Mouse (Mus musculus) left cerebral cortex, adult 18-20 months (tissue): ENCODE results near the gene Rims4. TPM values are rescaled to one million over a fixed set of nuclear protein-coding genes. Genes with fewer than 3 reads are reported as not detected.

Experiments
- DNase-seq, 2 experiments: peaks; one replicate each; pipeline ENCODE4 v3.0.0; 2021 to 2022; ENCODE audit warnings: low spot score in 2 of 2, mixed read lengths in 1 of 2
- total RNA-seq, 2 experiments: library from RNA; stranded (reverse); gene quantifications; 2 replicates each; pipeline ENCODE4 v1.2.3; 2021

Rims4 gene
- total RNA-seq, 2 experiments from 2014 or later: 85.6 TPM

DNA sequence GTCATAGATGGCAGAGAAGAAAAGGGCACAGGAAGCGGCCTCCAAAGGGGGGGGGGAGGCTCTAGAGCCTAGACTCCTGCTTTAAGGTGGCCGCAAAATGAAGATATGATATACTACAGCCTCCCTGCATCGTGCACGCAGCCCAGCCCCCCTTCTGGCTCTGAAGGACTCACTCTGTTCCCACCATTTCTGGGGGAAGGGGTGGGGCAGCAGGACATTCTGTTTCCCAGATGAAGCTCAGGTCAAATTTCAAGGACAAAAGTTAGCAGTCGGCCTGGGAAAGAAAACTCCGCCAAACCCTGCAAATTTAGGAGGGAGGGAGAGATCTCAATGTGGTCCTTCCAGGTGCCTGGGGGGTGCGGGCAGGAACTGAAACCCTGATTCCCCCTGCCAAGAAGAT lies 4.8 kb downstream of the Rims4 start:
- no peak for DNase-seq

DNA sequence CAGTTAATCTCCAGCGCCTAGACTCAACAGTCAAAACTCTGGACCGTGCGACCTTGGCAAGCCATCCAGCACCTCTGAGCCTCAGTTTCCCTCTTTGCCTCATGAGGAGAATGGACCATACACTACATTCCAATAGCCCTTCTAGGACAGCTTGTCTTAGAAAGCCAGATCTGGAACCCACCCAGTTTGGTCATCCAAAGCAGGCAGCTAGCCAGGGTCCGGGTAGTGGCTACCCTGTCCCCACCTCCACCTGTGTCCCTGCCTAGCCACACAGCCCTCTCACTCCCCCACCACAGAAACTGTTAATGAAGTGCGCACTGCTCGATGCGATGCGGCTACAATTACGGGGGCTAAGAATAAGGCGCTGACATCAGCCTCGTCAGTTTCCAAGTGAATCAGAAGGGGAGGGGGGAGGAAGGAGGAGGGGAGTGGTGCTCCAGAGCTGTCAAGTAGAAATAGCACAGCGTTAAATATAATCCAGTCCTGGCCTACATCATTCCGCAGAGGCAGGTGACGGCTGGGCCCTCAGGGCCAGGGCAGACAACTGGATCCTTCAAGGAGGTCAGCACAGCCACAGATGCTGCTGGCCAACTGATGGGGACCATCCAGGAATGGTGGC lies 6.5 kb downstream of the Rims4 start:
- peak; percentile 43 to 61 for DNase-seq

DNA sequence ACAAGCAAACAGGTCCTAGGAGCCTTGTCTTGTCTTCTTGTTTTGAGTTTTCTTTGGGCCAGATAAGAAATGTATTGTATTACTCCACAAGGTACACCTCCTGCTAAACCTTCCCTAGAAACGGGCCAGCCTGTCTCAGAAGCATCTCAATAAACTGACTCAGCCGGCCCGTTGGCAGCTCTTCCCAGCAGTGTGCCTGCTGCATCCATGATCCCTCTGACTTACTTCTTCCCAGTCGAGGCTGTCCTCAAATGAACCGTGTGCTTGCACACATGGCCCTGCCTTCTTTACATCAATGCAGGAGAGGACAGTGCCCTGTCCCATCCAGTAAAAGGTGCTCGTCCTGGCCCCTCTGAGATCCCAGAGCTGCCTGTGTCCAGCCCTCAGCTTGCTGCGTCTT lies 8.9 kb downstream of the Rims4 start:
- DNase-seq: no peak

DNA sequence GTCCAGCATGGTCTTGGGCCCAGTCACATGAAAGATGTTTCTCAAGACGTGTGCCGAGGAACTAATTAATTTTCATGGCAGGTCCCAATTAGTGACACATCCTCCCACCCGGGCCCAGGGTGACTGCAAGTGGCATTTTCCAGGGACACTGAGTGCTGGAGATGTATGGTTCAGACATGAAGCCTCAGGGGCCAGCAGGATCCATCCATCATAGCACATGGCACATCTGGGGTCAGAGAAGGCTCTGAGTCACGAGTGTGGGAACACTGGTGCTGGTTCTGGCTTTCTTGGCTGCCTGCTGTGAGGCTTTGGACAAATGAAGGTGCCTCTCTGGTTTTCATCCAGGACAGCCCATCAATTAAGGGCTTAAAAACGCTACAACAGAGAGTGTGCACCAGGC lies 11.4 kb downstream of the Rims4 start:
- DNase-seq: no peak

DNA sequence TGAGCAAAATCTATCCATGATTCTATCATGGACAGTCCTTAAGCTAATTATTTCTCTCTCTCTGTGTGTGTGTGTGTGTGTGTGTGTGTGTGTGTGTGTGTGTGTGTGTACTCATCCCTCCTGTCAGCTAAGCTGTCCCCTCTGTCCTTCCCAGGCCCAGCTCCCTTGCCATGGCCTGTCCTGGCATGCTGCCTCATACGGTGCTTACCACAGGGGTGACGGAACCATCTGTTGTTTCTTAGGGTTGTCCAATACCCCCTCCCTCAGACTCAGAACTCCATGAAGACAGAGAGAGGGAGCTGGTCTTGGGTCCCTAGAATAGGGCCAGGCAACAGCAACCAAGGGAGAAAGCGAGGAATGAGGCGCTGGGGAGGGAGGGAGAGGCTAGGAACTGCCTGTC lies 14.2 kb downstream of the Rims4 start:
- no peak for DNase-seq

DNA sequence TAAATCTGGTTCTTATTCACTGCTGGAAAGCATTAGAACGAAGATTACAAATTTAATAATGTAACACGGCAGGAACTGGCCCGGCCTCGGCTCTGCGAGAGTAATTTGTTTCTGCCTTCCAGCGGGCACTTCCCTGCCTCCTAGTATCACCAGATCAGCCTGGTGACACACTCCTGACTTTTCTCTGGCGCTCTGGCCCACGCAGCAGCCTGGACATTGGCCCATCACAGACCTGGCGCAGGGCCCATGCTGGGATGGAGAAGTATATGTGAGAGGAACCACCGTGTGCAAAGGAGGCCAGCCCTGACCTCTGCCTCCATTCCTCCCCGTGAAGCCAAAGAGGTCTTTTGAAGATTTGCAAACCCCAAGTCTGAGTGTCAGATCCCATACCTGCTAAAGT lies 15.0 kb downstream of the Rims4 start:
- no peak for DNase-seq

DNA sequence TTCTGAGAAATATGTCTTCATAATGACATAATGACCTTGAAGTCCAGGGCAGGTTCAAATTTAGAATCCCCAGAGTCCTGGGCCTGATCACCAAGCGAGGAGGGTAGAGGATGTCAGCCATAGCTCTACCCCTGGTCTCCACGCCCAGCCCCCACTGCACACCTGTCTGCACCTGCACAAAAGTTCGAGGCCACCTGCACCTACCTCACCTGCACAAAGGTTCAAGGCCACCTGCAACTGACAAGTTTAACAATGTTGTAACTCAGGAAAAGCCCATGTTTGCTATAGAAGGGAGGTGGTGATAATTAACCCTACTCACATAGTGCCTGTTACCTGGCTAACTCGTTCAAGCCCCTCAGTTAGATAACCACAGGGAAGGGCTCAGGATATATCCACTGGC lies 16.0 kb downstream of the Rims4 start:
- no peak for DNase-seq

DNA sequence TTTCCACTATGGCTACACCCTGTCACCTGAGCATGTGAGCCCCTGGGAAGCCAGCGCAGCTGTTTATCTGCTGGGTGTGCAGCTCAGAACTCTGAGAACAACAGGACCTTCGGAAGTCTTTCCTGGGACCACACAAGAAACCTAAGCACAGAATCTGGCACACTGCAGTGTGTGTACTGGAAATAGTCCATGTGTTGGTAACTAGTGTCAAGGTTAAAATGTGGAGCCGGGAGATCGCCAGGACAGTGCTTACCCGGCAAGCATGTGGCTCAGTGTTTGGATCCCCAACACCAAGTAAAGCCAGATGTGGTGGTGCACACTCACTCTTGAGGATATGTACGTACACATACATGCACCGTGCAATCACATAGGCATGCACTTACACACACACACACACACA lies 17.4 kb downstream of the Rims4 start:
- no peak for DNase-seq

DNA sequence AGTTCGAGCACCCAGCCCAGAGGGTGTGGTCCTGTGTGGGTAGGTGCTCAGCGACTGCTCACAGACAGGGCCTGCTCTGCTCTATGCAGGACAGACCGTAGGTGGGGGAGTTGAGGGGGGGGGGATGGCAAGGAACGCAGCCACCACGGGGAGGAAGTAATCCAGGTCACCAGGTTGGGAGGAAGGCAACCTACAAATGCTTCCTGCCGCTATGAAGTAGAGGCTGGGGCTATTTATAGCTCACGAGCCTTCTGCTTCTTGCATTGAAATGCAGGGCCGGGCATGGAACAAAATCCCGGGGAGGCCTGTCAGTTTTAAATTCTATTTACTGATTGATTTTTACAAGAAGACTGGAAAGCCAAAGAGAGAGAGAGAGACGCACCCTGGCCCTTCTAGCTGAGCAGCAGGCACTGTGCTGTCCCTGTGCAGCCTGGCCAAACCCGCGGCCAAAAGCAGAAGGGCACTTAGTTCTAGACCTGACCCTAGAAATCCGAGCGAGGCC lies 18.5 kb downstream of the Rims4 start:
- no peak for DNase-seq

DNA sequence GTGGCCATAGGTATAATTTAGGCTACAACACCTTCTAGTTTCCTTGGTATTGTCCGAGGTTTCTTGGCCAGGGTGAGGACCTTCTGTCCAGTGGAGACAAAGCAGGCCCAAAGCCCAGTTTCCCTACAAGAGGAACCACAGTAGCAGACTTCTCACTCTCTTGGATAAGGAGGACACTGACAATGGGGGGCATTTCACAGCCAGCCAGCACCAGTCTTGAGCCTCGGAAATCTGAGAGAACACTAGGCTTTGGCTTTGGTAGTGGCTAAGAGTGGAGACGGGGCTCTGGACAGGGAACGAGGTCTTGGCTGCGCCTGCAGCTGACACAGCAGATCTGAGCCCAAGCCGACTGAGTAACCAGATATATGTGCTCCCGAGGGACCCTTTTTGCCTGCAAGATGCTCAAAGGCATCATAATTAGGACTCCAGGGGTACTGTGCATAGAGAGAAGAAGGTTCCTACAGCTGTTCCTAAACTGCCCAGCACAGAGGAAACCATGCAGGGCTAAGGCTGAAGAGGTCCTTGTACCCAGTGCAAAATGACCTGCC lies 20.4 kb downstream of the Rims4 start:
- DNase-seq: no peak

DNA sequence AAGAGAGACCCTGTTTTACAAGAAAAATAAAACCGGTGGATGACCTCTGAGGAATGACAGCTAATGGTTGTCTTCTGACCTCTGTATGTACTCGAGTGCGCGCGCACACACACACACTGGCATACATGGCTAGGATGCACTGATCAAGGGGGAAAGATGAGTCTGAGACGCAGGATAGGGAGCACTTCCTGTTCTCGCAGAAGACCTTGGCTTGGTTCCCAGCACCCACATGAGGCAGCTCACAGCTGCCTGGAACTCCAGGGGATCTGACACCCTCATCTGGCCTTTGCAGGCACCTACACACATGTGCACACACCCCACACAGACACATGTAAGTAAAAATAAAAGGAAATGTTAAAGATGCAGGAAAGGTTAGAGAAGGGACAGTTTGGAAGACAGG lies 21.5 kb downstream of the Rims4 start:
- no peak for DNase-seq

DNA sequence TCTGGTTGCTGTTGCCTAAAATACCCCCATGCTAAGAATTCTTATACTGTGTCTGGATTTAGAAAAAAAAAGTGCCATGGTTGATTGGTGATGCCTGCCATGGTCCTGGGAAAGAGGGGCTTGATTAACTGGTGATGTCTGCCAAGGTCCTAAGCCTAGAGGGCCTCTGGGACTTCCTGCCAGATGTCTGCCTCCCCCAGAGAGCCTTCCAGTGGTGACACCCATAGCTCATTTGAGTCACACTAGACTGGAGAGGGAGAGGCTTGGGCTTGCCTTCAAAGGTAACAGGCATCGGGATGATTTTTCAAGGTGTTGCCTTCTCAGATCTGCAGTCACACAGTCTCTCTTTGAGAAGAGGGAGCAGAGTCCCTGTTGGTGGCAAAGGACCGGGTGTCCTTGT lies 23.3 kb downstream of the Rims4 start:
- no peak for DNase-seq

DNA sequence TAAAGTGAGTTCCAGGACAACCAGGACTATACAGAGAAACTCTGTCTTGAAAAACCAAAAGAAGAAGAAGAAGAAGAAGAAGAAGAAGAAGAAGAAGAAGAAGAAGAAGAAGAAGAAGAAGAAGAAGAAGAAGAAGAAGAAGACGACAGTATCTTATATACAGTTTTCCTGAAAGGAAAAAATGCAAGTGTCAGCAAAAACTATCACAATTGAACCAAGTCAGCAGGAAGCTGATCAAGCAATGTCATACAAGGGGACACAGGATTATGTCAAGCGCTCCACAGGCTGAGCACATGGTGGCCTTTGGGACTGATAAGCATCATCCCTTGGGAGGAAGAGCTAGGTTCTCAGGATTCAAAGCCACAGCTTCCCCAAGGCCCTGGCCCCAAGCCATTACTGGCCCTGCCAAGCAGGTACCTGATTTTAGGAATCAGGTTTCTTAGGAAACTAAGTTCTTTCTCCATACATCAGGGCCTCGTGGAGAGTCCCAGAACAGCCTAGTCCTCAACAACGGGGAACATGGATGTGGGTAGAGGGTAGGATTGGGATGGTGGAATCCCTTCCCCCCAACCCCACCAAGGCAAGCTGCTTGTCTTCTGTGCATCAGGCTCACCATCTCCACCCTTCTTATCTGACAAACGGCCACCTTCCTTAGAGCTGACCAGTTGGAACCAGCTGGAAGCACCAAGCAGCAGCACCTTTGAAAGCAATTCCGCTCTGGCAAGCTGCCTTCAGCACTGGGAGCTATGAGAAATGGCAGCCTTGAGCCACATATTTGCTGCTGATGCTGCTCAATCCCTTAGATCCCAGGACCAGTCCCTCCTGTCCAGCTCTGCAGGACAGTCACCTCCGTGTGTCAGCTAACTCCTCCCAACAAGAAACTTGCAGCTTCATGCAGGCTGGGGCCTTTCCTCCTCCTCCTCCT lies 24.8 kb downstream of the Rims4 start:
- DNase-seq: no peak

DNA sequence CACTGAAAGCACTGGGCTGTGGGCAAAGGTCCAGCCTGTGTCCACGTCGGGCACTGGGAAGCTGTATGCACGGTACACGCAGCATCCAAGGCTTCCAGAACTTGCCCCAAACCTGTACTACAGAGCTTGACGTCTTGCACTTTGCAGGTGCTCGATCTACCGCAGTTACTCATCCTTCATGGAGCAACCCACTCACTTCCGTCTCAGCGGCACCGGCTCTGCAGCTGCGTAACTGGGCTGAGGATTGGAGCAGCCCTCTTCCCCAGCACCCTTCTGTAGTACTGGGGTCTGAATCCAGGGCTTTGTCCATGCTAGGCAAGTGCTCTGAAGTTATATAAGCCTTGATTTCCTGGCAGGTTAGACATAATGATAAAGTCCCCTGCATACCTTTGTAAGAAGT lies 27.2 kb downstream of the Rims4 start:
- peak in 1 of 2 experiments; percentile 34 for DNase-seq

DNA sequence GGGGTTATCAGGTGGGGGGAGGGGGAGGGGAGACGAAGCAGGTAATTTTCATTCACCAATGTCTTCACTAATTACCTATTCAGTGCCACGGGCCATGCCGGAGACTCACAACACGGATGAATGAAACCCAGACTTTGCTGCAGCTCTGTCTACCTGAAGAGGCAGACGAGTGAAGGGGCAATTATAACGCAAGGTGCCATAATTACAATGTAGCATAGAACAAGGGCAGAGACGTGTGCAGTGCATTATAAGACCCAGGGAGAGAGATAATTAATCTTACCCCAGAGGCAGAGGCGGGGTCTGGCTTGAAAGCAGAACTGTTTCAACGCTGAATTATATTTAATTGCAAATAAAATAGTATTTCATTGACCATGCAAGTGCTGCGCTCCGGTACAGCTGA lies 27.9 kb downstream of the Rims4 start:
- no peak for DNase-seq

DNA sequence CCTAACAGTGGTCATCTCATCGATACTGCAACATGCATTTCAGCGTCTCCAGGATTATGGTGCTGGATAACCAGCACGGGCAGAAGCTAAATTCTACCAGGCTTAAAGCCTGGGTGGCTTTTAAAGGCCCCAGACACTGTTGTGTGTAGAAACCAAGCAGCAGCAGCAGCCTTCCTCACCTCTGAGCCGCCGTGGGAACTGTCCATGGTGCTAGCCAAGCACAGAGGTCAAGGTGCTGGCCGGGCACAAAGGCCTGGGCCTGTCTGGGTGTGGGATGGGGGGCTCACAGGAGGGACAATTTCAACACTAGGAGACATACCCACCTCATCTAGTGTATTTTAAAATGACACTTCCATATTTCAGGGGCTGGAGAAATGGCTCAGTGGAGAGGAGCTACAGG lies 29.1 kb downstream of the Rims4 start:
- no peak for DNase-seq

DNA sequence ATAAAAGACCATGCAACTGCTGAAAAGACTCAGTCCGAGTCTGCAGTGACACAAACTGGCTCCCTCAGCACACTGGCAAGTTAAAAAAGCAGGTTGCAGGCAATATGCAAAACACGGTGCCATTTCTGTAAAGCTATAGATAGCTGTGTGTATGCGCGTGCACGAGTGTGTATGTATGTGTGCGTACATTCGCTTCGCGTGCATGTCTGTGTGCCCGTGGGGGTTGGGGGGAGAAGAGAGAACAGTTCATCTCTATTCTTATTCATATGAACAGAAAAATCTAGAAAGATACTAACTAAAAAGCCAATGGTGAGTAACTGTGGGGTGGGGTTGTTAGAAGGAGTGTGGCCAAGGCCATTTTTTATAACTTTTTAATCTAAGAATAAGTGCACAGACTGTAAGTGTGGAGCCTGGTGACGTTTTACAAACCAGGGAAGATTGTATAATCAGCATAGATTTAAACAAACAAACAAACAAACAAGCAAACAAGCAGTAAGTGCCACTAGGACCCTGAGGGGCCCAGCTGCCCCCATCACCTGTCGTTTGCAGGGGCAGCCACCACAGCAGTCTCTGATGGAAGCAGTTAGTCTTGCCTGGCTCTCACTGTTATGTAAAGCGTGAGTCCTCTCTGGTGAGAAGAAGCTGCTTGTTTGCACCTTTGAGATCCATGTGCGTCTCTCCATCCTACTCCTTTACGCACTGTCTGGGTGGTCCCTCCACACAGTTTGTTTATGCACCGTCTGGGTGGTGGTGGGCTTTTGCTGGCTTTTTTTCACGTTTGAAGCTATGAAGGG lies 35.4 kb downstream of the Rims4 start:
- DNase-seq: no peak

DNA sequence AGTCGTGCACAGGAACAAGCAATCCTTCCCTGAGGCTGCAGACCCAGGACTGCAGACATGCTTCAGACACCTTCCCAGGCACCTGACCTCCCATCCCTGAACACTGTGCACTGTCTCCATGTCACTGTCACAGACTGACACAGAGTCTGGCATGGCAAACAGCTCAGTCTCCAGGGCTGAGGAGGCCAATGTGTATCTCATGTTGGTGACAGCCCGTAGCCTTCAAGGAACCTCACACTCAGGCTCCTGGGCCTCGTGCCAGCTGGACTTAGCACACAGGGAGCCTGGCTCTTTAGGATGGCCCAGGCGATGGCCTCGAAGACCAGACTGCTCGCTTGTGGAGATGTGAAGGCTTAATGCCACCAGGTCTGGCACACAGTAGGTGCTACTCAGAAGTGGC lies 37.6 kb downstream of the Rims4 start:
- DNase-seq: no peak

DNA sequence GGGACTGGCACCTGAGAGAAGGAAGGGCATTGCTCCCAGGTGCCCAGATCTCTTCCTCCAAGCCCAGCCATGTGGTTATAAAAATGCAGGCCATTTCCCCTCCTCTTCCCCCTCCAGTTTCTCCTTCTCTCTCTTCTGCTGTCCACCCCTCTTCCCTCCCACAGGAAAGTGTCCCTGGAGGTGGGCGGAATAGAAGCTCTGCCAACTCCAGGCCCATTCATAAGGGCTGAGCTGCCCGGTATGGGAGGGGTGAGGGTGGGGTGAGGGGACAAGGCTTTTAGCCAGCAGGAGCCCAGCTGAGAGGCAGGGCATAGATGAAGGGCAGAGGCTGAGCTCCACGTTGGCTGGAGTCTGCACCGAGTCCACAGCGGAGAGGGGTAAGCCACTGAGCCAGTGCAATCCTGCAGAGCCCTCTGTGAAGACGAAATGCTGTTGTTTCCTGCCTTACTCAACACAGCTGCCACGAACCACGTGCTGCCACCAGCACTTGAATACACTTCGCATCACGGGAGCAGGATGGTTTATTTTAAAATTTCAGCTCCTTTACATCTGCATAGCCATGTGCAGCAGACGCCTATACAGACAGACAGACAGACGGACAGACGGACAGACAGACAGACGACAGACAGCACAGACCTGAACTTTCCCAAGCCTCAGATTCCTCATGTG lies 41.5 kb downstream of the Rims4 start:
- DNase-seq: peak in 1 of 2 experiments; percentile 45

DNA sequence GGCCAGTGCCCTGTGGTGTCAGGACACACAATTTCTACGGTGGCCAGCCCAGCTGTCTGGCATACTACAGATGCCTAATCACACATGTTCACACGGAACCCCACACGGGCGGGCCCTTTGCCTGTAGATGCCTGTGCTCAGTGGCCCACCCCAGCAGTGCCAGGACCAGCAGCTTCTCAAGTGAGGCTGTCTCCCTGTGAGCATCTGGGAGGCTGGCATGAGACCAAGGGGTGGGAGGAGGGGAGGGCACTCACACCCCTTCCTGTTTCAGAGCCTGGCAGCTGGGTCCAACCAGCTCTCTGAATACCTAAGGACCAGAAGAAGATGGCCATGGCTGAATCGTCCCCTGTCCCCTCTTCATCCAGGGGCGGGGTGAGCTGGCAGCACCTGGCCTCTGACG lies 43.0 kb downstream of the Rims4 start:
- DNase-seq: no peak

DNA sequence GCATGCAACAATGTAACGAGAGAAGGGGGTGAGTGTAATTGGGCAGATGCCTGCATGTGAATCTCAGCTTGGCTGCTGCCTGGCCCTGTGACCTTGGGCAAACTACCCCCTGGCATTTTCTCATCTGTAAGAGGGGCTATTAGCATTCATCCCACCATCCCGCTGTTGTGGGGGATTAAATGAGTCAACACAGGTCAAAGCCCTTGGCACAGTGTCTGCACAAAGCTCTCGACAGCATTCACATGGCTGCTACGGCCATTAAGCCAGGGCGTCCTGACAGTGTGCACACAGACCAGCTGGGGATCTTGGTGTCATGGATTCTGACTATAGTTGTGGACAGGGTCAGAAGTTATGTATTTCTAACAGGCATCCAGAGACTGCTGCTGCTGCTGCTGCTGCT lies 43.6 kb downstream of the Rims4 start:
- no peak for DNase-seq
